16 mouse cellular contexts compared by ENCODE assay signal in the genomic region with DNA sequence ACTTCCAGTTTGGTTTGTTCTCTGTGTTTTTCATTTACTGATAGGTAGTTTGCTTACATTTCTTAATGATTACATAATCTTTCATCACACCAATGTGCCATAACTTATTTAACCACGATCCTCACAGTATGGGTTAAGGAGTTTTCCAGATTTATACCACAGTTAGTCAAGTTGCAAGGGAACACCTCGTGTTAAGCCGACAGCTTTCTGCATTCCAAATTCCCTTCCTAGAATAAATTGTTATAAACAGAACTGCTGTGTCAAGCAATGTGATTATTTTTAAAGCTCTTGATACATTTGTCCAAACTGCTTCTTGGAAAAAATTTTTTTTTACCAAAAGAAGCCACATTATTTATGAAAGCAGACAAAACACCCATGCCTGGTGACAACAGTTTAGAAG.
"Had no signal": no experiment of that assay in that cellular context is flagged by ENCODE, and none has a peak within 500 bp of the region (broad histone marks: within the 10 kb centered on the region; RNA-seq: fewer than 3 reads in every experiment).

No protein-coding gene starts in this region.

- H3K9ac ChIP-seq: liver, postnatal 0 days; lung, embryonic 15.5 days; midbrain, embryonic 13.5 days; midbrain, embryonic 15.5 days; neural tube, embryonic 12.5 days; stomach, embryonic 15.5 days had no signal

- H3K4me2 ChIP-seq: lung, embryonic 15.5 days; midbrain, embryonic 11.5 days; midbrain, embryonic 13.5 days; midbrain, embryonic 15.5 days; neural tube, embryonic 12.5 days; stomach, embryonic 15.5 days had no signal

- H3K9me3 ChIP-seq: lung, embryonic 15.5 days; midbrain, embryonic 13.5 days; midbrain, embryonic 15.5 days; neural tube, embryonic 12.5 days; stomach, embryonic 15.5 days had no signal

- H3K27ac ChIP-seq: lung, embryonic 15.5 days; macrophage; midbrain, embryonic 13.5 days; midbrain, embryonic 15.5 days; neural tube, embryonic 12.5 days; stomach, embryonic 15.5 days had no signal

- H3K4me1 ChIP-seq: lung, embryonic 15.5 days; megakaryocyte, embryonic 14.5 days; midbrain, embryonic 13.5 days; midbrain, embryonic 15.5 days; neural tube, embryonic 12.5 days; stomach, embryonic 15.5 days had no signal

- DNase-seq: liver, postnatal 0 days; lung, adult 2 months; lung, postnatal 14 days; lung, postnatal 36 days; thymus, adult 2 months; thymus, postnatal 25 days; thymus, postnatal 4 days had no signal

- H3K36me3 ChIP-seq: lung, embryonic 15.5 days; midbrain, embryonic 13.5 days; midbrain, embryonic 15.5 days; neural tube, embryonic 12.5 days; stomach, embryonic 15.5 days had no signal

- H3K4me3 ChIP-seq: lung, embryonic 15.5 days; megakaryocyte, embryonic 14.5 days; midbrain, embryonic 13.5 days; midbrain, embryonic 15.5 days; neural tube, embryonic 12.5 days; stomach, embryonic 15.5 days had no signal

- H3K27me3 ChIP-seq: lung, embryonic 15.5 days; megakaryocyte, embryonic 14.5 days; midbrain, embryonic 13.5 days; midbrain, embryonic 15.5 days; neural tube, embryonic 12.5 days; stomach, embryonic 15.5 days had no signal

- ATAC-seq: liver, postnatal 0 days; lung, postnatal 0 days; midbrain, embryonic 13.5 days; midbrain, embryonic 15.5 days had no signal
